Mouse (Mus musculus) hematopoietic multipotent progenitor cell, adult 10-12 weeks (in vitro differentiated cells): ENCODE measurements around the gene Clec4n. TPM values are rescaled to one million over a fixed set of nuclear protein-coding genes. Genes with fewer than 3 reads are reported as not detected.

Source experiments
- polyA plus RNA-seq: library from polyadenylated mRNA; stranded (reverse); fragments of >175 nt; gene quantifications from 2 replicates; pipeline ENCODE4 v1.2.3, GENCODE M21; 2012; ENCODE audit warnings: low replicate concordance

Clec4n gene
- 2.1 and 8.8 TPM in 2 replicates for polyA plus RNA-seq

DNA sequence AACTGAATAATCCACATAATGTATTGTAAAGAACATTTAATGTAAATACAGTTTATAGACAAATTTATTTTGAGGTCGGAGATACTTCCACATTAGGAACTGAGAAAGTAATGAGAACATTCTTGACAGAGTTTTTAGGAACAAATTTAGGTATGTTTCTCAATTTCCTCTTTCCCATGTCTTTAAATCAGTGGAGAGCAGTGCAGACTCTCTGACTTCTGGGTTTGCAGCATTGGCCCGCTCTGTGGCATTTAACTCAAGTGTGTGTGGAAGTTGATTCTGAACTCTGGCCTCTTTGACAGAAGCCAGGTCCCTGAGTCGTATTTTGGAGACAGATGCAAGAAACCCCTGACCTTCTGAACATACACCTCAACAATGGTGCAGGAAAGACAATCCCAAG is at the start of gene Clec4n:
Clec4n (plus strand) TSS at position 200 of the 400 bp plus-strand sequence.

DNA sequence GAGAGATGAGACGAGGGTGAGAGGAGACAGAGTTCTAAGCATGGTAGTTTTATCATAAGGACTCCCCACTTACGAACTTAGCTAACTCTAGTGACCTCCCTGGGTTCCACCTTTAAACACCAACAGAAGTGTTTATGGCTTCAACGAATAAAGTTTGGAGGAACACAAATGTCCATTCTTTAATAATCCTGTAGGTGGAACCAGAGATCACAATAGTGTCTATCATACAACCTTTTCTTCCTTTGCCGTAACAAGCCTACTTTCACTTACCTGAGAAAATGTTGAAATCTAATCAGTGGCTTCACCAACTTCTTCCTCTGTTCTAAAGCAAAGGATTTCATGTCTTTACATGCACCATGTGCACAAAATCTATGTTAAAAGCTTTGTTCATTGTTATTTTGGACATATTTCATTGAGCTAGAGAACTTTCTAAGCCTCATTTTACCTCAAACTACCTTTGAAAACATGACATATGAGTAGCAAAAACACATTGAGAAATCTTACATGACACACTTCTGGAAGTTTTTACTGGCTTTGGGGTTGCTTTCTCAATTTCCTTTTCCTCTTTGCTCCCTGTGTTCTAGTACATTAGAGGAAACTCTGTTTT is 32.0 kb downstream of the Clec4n start, which contains the start of gene Clec4d:
Clec4d (plus strand) TSS at position 557 of the 607 bp plus-strand sequence.

DNA sequence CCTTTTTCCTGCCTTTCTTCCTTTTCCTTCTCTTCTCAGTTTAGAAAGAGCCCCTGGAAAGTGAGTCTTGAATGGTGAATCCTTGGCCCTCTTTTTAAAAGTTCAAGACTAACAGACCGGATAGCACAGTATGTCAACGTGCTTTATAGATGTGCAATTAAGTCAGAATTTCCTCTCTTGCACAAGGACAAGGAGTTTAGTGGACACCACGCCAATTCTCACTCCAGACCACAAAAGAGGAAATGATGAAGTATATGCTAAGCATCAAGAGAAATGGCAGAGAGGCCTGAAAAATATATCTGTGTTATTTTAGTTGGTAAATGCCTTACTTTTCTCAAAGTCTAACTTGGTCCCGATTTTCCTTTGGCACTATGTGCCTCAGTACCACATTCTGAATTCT is 60.1 kb downstream of the Clec4n start, which contains the start of gene Clec4e:
Clec4e (minus strand) TSS at position 118 of the 400 bp plus-strand sequence.

Other genes with a start within 250 kb of the Clec4n start
- gene Clec4a4, start 239.5 kb upstream of the Clec4n start, polyA plus RNA-seq, result 0.17 TPM in 1 of 2 replicates, not detected in the other
- 0.51 TPM in 1 of 2 replicates, not detected in the other for gene Clec4b1, start 179.9 kb upstream of the Clec4n start, polyA plus RNA-seq
- 15.8 and 16.7 TPM in 2 replicates for gene Clec4a2, start 123.4 kb upstream of the Clec4n start, polyA plus RNA-seq
- not detected in 2 replicates for gene Clec4b2, start 57.0 kb upstream of the Clec4n start, polyA plus RNA-seq
- 0.77 and 0.84 TPM in 2 replicates for gene Clec4d, start 32.3 kb downstream of the Clec4n start, polyA plus RNA-seq
- 0.35 and 0.78 TPM in 2 replicates for gene Clec4e, start 60.0 kb downstream of the Clec4n start, polyA plus RNA-seq
- gene Vmn2r19, start 78.5 kb downstream of the Clec4n start, polyA plus RNA-seq, result not detected in 2 replicates
- gene Vmn2r20, start 188.3 kb downstream of the Clec4n start, polyA plus RNA-seq, result not detected in 2 replicates